Mouse (Mus musculus): Measurements from ENCODE around the gene 6030445D17Rik. TPM values are rescaled to one million over a fixed set of nuclear protein-coding genes. Genes with fewer than 3 reads are reported as not detected.
A peak's percentile ranks its signal among the peaks of the same experiment; 100 is the strongest.

Gene 6030445D17Rik
- total RNA-seq (2021), result under 1 TPM; 0.25 to 0.68 TPM

DNA sequence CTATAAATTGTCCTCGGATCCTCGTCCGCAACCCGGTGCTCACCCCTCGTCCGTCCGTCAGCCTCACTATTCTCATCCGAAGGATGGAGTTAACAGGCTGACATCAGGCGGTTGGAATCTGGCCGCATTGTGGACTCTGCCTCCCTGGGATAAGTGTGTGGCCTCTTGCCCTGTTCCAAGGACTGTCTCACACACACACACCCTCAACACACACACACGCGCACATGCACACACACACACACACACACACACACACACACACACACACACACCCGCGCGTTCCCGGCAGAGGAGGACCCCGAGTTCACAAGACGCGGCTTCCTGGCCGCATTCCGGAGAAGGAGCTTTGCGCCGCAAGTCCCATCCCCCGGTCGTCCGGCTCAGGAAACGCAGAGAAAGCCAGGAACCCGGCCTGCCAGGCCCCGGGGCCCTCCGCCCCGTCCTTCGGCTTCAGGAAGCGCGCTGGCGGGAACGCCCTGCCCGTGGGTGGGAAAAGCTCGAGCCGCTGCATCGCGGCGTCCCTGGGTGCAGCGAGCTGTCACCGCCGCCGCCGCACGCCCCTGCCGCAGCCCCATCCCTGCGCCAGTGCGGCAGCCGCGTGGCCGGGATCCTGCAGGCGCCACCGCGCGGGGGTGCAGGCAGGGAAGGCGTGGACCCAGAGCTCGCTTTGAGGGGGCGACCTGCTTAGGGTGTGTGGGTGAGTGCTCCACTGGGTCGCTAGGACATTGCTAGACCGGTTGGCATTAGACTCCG lies at the start of gene 6030445D17Rik:
6030445D17Rik (plus strand) TSS at position 165 of the 753 bp plus-strand sequence.
- DNase-seq (ENCODE audit: low spot score in 2 of 2), result peak; percentile 78 to 86
- intact Hi-C loops (cut with DNase I), result no loop called here

DNA sequence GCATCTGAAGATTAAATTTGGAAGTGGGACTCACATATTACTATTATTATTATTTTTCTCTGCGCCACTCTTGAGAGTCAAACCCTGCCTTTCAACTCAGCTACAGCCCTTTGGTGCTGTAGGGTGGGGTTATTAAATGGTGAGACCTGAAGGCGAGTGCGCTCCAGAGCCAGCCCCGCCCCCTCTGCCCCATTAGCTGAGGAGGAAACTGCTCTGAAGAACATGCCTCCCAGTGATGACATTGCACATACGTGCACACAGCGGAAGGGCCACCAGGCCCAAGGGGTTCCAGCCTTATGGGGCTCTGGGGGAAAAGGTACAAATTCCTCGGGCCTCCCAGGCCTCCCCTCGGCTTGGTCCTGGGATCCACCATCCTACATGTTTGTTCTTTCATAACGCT lies 46.6 kb upstream of the 6030445D17Rik start:
- no peak for DNase-seq (ENCODE audit: low spot score in 2 of 2)
- intact Hi-C loops (cut with DNase I), result no loop called here

DNA sequence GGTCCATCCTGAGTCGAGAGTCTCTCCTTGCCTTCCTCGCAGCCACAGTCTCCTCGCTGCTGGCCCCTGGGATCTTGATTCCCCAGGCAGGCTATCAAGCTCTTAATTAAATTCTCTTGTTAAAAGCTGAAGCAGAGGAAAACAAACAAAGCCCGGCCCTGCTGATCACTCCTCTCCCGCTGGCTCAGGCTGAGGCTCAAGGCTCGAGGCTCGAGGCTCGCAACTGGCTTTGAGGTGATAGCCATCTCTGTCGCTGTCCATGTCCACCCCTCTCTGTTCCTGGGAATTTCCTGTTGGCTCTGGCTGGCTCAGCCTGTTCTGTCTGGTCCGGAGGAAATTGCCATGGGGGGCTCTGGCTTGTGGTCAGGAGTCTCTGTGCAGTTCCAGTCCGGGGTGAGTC lies 43.1 kb upstream of the 6030445D17Rik start:
- no peak for DNase-seq (ENCODE audit: low spot score in 2 of 2)
- intact Hi-C loops (cut with DNase I), result no loop called here

DNA sequence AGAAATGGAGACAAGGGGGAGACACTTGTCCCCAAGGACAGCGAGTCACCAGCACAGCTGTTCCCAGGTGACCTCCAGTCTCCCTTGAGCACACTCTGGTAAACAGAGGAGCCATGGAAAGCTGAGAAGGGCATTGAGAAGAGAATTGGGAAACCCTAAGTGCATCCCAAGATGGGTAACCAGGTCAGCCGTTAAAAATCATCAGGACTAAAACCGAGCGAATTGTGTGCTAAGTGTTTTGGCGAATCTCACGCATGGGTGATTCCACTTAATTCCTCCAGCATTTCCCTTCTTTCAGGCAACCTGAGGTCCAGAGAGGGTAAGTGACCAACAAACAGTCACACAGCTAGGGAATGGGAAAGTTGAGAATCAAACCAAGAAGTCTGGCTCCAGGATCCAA lies 42.7 kb upstream of the 6030445D17Rik start:
- DNase-seq (ENCODE audit: low spot score in 2 of 2), result no peak
- intact Hi-C loops (cut with DNase I), result no loop called here

DNA sequence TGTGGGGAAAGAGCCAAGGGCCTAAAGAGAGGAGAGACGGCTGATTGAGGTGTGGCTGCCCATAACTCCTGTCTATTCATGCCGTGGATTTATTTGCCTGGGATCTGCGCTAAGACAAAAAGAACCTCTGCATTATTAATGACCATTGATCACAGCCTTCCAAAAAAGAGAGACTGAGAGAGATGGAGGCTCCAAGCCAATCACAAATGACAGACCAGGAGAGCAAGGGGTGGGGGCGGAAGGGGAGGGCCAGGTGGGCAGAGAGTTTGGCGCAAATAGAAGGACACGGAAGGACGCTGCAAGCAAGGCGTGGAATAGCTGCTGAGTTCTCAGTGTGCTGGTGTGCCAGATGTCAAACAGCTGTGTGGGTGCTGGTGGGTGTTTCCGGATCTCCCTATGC lies 38.8 kb upstream of the 6030445D17Rik start, which contains the start of gene Htr1d:
Htr1d (plus strand) TSS at position 301 of the 400 bp plus-strand sequence.
- intact Hi-C loops (cut with DNase I), result no loop called here

DNA sequence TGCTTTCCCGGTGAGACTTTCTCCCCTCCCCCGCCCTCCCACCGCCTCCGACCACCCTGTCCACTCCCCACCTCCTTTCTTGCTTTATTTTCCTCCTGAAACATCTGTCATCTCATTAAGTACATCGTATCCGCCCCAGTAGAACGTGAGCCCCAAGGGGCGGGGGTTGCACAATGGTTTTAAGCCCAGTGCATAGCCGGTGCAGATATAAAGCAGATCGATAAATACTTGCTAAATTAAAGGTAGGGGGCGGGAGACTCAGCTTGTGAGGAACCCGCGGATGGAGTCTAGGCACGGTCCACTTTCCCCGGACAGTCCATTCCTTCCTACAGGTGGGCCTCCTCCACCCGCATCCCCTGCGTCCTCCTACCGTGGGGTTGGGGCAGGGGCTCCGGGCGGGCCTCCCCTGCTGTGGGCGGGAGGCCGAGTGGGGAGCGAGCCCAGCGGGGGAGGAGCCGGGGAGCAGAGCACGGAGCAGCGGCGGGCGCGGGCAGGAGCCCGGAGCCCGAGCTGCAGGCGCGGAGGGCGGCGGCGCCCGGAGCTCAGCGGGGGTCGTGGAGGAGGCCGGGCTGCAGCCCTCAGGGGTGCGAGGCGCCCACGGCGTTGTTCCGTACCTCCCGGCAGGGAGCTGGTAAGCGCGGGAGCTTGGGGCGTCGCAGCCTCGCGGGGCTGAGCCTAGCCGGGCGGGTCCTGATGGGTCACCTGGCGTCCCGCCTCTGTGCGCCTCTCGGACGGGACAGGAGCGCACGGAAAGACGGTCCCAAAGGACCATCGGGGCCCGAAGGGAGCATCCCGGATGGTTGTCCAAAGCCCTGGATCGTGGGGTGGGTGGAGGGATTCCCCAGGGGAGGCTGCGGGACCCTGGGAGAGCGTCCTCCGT lies 37.7 kb upstream of the 6030445D17Rik start:
- intact Hi-C loops (cut with DNase I), result no loop called here
- DNase-seq (ENCODE audit: low spot score in 2 of 2), result no peak

More for the DNA sequence above, 38.8 kb upstream of the 6030445D17Rik start, which contains the start of gene Htr1d:
- no peak for DNase-seq (ENCODE audit: low spot score in 2 of 2)

DNA sequence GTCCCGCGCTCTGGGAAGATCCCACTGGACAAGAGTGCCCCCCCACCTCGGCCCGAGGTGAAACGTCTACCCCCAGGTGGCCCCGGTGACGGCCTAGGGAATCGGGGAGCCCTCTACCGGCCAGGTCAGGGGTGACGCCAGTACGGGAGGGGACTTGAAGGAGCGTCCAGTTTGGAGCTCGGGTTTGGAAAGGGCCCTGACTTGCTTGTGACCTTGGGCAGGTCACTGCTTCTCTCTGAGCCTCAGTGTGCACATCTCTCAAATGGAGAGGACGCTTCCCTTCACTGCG lies 37.1 kb upstream of the 6030445D17Rik start:
- intact Hi-C loops (cut with DNase I), result loop anchor here (5.0 kb wide), 1 partner anchor 53 kb away; no protein-coding TSS in a partner anchor
- no peak for DNase-seq (ENCODE audit: low spot score in 2 of 2)

DNA sequence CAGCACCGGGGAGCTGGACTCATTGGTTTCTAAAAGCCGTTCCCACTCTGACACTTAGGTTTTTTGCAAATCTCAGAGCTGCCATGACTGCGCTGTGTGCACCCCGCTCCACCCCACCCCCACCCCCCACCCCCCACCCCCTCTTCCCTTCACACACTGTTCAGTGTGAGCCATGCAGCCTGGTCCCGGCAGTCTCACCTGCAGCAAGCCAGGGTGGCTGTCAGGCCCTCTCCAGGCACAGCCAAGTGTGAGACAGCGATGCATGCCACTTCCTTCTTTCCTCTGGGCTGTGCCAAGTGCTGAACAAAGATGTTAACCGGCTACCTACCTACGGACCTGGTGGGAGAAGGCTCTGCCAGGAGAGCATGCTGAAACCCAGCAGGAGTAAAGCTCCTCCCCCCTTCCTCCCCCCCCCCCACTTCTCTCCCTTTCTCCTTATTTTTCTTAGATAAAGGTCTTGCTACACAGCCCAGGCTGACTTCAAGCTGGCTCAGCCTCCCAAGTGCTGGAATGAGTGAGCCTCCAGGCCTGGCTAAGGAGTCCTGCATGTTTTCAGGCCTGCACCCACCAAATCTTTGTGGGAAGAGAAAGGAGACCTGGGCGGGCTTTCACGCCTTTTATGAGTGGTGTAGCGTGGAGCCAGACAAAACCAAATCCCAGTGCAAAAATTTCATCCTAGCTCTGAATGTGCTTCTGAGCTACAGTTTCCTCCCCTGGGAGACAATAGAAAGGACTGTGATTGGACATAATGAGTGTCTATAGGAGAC lies 31.3 kb upstream of the 6030445D17Rik start:
- intact Hi-C loops (cut with DNase I), result no loop called here
- DNase-seq (ENCODE audit: low spot score in 2 of 2), result no peak

DNA sequence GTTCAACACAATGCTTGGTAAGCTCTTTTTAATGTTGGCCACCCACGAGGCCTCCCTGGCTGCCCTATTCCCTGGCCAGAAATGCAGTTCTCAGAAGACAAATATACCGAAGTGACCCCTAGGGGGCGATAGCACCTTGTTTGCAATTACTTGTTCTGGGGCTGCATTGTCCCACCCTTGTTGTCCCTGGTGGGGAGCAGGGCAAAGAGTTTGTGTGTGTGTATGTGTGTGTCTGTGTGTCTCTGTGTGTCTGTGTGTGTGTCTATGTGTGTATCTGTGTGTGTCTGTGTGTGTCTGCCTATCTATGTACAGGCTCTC lies 30.7 kb upstream of the 6030445D17Rik start:
- intact Hi-C loops (cut with DNase I), result no loop called here
- DNase-seq (ENCODE audit: low spot score in 2 of 2), result peak in 1 of 2 experiments; percentile 21

DNA sequence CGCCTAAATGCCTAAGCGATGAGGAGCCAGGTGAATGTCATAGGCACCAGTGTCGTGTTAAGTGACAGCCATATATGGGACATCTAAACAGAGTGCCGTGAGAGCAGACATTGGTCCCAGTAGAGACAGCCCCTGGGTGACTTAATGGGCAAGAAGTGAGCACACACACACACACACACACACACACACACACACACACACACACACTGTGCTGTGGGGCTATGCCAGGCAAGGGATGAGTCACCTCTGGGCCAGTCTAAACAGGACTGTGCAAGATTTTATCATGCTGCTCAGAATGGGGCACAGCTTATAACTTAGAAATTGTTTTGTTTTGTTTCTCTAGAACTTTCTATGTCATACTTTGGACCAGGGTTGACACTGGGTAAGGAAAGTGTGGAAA lies 28.0 kb upstream of the 6030445D17Rik start:
- no peak for DNase-seq (ENCODE audit: low spot score in 2 of 2)
- intact Hi-C loops (cut with DNase I), result no loop called here

DNA sequence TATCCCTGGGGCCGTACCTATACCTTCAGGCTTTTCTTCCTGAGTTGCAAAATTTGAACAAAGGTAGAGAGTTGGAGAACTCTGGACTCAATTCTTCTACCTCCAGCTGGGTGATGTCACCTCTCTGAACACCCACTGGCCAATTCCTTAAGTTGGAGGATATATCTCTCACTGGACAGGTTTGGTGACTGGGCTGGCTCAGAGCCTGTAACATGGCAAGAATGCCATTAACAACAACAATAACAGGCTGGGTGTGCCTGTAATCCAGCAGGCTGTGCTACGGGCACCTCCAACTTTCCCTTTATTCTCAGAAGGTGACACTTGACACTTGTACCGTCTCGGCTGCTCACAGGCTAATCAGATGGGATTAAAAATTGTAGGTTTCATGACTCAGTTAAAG lies 22.9 kb upstream of the 6030445D17Rik start:
- intact Hi-C loops (cut with DNase I), result no loop called here
- no peak for DNase-seq (ENCODE audit: low spot score in 2 of 2)

DNA sequence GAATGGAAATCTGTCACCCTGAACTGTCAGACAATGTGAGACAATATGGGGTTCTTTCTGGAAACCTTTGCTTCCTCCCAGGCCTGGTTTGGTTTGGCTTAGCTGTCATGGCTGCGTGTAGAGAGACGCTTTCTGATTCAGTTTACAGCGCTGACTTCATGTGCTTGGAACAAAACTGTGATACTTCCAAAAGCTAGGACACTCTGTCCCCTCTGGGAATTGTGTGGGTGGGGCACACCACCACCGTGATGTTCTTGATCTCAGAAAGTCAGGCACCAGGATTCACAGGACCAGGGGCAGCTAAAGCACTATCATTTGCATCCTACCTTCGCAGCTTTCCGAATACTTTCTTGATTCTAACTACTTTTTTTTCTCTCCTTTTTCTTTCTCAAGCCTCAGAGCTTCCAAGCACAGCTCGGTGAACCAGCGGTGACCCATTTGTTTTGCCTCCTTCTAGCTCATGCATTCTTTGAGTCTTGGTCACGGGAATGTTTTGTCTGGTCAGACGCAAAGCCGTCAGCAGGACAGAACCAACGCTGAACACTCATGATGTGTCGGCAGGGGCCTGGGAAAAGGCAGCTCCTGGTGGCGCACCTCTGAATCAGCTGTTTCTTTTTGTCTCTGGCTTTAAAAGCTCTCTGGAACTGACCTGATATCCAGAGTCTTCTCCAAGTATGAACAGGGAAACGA lies 20.6 kb upstream of the 6030445D17Rik start:
- intact Hi-C loops (cut with DNase I), result no loop called here
- DNase-seq (ENCODE audit: low spot score in 2 of 2), result no peak

DNA sequence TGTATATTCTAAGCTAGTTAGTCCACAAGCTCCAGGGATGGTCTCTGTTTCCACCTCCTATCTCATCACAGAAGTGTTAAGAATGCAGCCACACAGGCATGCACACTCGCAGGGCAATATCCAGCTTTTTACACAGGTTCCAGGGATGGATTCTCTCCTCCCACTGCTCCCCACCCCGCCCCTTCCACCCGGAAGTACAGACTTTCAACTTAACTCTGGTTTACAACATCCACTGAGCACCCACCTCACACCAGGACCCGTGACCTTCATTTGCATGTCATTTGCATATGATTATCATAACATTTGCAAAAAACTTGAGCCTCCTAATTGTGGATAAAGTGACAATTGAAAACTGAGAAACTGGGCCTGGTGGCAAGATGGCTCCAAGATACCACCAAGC lies 17.5 kb upstream of the 6030445D17Rik start:
- DNase-seq (ENCODE audit: low spot score in 2 of 2), result no peak
- intact Hi-C loops (cut with DNase I), result no loop called here

DNA sequence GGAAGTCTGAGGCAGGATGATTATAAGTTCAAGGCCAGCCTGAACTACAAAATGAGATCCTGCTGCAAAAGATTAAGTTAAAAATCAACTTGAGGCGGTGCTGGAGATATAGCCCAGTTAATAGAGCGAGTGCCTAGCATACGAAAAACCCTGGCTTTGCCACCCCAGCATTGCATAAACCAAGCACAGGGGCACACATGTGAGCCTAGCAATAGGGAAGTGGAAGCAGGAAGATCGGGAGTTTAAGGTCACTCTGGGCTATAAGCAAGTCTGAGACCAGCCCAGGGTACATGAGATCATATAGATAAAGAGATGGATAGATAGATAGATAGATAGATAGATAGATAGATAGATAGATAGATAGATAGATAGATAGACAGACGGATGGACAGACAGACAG lies 12.3 kb upstream of the 6030445D17Rik start:
- intact Hi-C loops (cut with DNase I), result no loop called here
- DNase-seq (ENCODE audit: low spot score in 2 of 2), result no peak

DNA sequence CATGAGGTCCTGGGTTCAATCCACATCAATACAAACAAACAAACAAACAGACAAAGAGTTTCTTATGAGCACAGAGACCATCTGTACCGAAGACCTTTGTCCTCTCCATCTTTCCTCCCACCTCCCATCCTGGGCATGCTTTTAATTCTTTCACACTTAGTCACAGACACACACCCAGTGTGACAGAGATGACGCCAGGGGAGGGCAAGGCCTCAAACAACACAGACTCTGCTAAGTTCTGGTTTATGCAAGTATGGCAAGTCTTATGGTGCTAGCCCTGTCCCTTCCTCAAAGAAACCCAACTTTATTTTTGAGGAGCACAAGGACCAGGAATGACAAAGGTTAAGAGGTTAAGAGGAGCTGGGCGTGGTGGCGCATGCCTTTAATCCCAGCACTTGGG lies 11.8 kb upstream of the 6030445D17Rik start:
- intact Hi-C loops (cut with DNase I), result no loop called here
- DNase-seq (ENCODE audit: low spot score in 2 of 2), result no peak

DNA sequence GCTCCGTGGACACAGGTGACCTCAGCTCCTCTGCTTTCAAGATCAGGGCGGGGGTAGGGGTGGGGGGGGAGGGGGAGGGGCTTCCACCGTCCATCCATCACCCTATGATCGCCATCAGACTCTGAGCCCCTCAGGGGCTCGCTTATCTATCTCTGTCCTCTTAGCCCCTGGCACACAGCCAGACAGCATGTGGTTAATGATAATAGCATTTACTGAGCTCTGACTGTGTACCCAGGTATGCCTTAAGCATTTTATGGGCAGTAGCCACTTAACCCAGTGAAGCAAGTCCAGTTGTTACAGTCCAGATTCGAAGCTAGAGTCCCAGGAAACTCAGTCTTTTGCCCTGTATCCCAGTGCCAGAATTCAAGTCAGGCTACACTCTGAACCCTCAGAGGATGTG lies 10.5 kb upstream of the 6030445D17Rik start:
- intact Hi-C loops (cut with DNase I), result no loop called here
- DNase-seq (ENCODE audit: low spot score in 2 of 2), result no peak

DNA sequence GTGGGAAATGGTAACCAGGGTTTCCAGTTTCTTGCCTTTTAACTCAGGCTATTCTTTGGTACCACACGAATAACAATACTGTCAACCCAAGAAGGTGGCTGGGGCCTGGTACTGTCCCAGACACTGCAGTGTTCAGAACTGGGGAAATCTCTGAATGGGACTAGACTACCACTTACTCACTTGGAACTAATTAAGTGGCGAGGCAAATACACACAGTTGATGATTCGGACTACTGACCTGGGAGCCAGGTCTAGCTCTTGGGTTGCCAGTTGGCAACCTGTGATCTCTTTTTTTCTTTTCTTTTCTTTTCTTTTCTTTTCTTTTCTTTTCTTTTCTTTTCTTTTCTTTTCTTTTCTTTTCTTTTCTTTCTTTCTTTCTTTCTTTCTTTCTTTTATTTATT lies 9.8 kb upstream of the 6030445D17Rik start:
- intact Hi-C loops (cut with DNase I), result no loop called here
- DNase-seq (ENCODE audit: low spot score in 2 of 2), result no peak

DNA sequence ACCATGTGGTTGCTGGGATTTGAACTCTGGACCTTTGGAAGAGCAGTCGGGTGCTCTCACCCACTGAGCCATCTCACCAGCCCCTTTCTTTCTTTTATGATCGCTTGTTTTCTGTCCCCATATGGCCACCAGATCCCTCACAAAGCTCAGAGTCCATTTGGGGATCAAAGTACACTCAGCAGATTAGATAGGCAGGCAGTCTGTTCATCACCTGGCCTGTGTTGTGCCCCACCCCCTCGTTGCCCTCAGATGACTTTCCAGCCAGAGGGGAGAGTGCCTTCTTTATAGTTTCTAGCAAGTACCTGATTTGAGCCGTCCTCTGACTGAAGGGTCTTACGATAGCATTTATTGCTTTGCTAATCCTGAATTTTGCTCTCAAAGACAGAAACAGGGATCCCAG lies 9.3 kb upstream of the 6030445D17Rik start:
- DNase-seq (ENCODE audit: low spot score in 2 of 2), result no peak
- intact Hi-C loops (cut with DNase I), result no loop called here

DNA sequence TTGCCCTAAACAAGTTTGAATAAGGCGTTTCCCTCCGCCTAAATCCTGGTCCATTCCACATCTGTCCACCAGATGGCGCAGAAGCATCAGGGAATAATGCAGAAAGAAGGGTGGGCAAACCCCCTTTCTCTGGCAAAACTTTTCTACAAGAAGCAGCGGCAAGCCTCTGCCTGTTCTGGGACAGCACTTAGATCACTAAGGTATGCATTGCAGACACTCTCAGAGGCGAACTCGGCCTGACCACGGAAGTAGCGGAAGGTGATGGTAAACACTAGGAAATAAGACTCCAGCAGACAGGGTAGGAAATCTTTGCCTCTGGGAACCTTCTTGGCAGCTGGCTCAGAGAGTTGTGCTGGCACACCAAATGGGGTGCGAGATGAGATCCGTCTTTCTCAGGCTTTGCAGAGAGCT lies 7.2 kb upstream of the 6030445D17Rik start:
- intact Hi-C loops (cut with DNase I), result loop anchor here (1.0 to 5.0 kb wide), 3 partner anchors 71 to 166 kb away; partner anchors contain the start of gene Kdm1a

More for the DNA sequence above, 7.2 kb upstream of the 6030445D17Rik start:
- DNase-seq (ENCODE audit: low spot score in 2 of 2), result peak; percentile 70 to 79
